Mouse (Mus musculus) megakaryocyte, embryonic 14.5 days (primary cell): ENCODE results near the gene Atg10.

Experiments used
- FLI1 ChIP-seq: IDR thresholded peaks from 2 replicates; pipeline ENCODE4 v1.6.1; 2012; ENCODE audit warnings: low read length, inconsistent platforms, mixed read lengths
- GATA1 ChIP-seq: IDR thresholded peaks from 3 replicates; pipeline ENCODE4 v1.6.1; 2012; ENCODE audit warnings: mixed read lengths, low read length, inconsistent platforms, borderline replicate concordance

DNA sequence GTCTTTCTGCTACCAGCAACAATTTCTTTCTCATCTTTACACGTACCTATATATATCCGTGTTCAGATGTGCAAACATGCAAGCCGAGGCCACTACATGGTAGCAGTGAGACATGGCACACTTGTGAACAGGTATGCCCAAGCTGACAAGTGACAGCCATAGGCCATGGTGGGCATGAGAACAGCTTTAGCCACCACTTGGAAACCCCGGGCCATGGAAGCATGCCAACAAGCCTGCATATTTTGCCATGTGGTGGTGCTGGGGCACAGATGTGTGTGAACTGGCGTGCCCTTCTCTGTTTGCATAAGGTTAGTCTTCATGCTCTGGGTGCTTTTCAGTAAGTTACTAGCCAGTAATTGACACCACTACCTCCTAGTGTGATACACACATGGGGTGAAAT lies 162.9 kb downstream of the Atg10 start:
- TF ChIP-seq GATA1 = no peak
- TF ChIP-seq FLI1 = no peak
